Mouse (Mus musculus): Measurements from ENCODE around the gene Scap. TPM values are rescaled to one million over a fixed set of nuclear protein-coding genes. Genes with fewer than 3 reads are reported as not detected.
A peak's percentile ranks its signal among the peaks of the same experiment; 100 is the strongest.

The Scap gene
- 44.4 TPM for polyA plus RNA-seq (2012; fragmentation: generic; extraction: Trizol)

DNA sequence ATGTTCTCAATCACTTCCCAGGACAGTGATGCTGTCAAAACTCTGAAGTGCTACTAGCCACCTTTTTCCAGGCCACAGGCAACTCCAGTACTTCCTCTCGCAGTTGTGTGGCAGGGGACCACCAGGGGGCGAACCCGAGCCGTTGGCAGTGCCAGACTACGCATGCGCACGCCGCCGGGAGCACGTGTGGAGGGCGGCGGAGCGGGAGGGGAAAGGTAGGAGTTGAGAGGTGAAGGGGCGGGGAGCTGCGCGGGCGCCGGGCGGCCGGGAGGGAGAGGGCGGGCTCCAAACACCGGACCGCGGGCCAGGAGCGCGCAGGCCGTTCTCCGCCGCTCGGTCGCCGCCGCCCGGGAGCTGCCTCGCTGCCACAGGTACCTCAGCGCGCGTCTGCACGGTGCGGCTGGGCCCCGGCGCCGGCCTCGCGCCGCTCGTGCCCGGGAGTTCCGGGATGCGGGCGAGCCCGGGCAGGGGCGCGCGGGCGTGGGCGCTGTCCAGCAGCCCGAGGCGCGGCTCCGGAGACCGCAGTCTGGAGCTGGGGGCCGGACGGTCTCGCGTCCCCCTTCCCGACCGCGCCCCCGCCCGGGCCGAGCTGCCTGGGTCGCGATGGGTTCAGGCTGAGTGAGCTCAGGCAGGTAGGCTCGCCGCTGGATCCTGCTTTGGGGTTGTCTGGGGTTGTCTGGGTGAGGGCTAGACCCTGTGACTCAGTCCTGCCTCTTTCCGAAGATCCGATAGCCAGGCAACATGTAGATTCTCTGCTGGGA is at the start of gene Scap:
TSS of gene Scap (plus strand) at position 154 of the 761 bp plus-strand sequence.
- TF ChIP-seq SRF (IDR thresholded peaks at IDR 0.05; ENCODE audit: control insufficient read depth, insufficient read length, low read depth), result no peak
- no peak for TF ChIP-seq TCF12 (IDR thresholded peaks at IDR 0.05; ENCODE audit: insufficient read depth, poor library complexity, severe bottlenecking)
- peak; percentile 40 for TF ChIP-seq MAX (IDR thresholded peaks at IDR 0.05; ENCODE audit: low read depth)
- TF ChIP-seq REST (IDR thresholded peaks at IDR 0.05; ENCODE audit: insufficient read depth, insufficient read length), result peak; percentile 59
- no peak for TF ChIP-seq POLR2AphosphoS2 (IDR thresholded peaks at IDR 0.05; ENCODE audit: insufficient read length, low read depth)
- no peak for TF ChIP-seq CEBPB (IDR thresholded peaks at IDR 0.05; ENCODE audit: insufficient read depth, poor library complexity, severe bottlenecking)
- TF ChIP-seq MYOG (IDR thresholded peaks at IDR 0.05; ENCODE audit: control insufficient read depth in 1 of 3, insufficient read depth in 1 of 3, insufficient read length in 2 of 3, low read depth in 2 of 3), result peak in 2 of 3 experiments; percentile 6 to 17
- no peak for TF ChIP-seq TCF3 (IDR thresholded peaks at IDR 0.05; ENCODE audit: insufficient read length, low read depth)
- no peak for TF ChIP-seq MYOD1 (IDR thresholded peaks at IDR 0.05; ENCODE audit: control insufficient read depth in 1 of 3, insufficient read length in 2 of 3, low read depth in 2 of 3)
- TF ChIP-seq USF1 (IDR thresholded peaks at IDR 0.05; ENCODE audit: low read depth), result peak; percentile 72
- peak; percentile 68 for TF ChIP-seq POLR2A (IDR thresholded peaks at IDR 0.05; ENCODE audit: insufficient read length, low read depth)
- TF ChIP-seq E2F4 (IDR thresholded peaks at IDR 0.05; ENCODE audit: insufficient read depth), result no peak

DNA sequence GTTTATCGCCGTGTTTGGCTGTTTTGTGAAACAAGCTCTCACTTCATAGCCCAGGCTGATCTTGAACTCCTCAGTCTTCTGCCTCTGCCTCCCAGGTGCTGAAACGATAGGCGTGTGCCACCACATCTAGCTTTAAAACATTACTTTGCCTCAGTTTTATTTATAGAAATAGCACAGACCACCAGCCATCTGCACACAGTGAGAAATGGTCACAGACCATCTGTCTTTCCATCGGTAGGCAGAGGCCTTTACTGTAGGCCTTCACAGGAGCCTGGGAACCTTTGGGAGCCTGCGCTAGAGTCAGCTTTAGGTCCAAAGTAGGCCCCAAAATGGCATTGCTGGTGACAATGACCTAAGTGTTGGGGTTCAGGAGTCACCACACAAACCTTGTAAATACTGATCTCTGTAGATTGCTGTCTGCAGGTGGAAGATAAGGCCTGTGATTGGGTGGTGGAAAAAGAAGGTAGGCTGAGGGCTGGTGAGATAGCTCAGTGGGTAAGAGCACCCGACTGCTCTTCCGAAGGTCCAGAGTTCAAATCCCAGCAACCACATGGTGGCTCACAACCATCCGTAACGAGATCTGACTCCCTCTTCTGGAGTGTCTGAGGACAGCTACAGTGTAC is 48.9 kb upstream of the Scap start:
- Histone ChIP-seq H3K4me2 (ENCODE audit: low read depth) (no peak overlapping the region), H3K36me3 (ENCODE audit: control insufficient read depth, insufficient read depth) (no peaks in the 10 kb centered on the region), H3K27me3 (ENCODE audit: control insufficient read depth, insufficient read depth, insufficient read length) (peaks cover 9% of the 10 kb centered on the region), H3ac (ENCODE audit: control insufficient read depth, insufficient read length) (no peak overlapping the region), H3K4me3 (no peak overlapping the region), H3K79me2 (ENCODE audit: control insufficient read depth, insufficient read depth) (no peaks in the 10 kb centered on the region)
- TF ChIP-seq MAX (IDR thresholded peaks at IDR 0.05; ENCODE audit: low read depth) (no peak), USF1 (IDR thresholded peaks at IDR 0.05; ENCODE audit: low read depth) (no peak)

More for the DNA sequence above, at the start of gene Scap:
- Histone ChIP-seq H3K4me3 (peak within 1 kb of the TSS; percentile 39), H3K79me2 (ENCODE audit: control insufficient read depth, insufficient read depth) (peaks cover 28% of the 10 kb centered on the region), H3K4me2 (ENCODE audit: low read depth) (peak within 1 kb of the TSS; percentile 86), H3K27me3 (ENCODE audit: control insufficient read depth, insufficient read depth, insufficient read length) (no peaks in the 10 kb centered on the region), H3K36me3 (ENCODE audit: control insufficient read depth, insufficient read depth) (no peaks in the 10 kb centered on the region), H3ac (ENCODE audit: control insufficient read depth, insufficient read length) (peak within 1 kb of the TSS; percentile 71)

DNA sequence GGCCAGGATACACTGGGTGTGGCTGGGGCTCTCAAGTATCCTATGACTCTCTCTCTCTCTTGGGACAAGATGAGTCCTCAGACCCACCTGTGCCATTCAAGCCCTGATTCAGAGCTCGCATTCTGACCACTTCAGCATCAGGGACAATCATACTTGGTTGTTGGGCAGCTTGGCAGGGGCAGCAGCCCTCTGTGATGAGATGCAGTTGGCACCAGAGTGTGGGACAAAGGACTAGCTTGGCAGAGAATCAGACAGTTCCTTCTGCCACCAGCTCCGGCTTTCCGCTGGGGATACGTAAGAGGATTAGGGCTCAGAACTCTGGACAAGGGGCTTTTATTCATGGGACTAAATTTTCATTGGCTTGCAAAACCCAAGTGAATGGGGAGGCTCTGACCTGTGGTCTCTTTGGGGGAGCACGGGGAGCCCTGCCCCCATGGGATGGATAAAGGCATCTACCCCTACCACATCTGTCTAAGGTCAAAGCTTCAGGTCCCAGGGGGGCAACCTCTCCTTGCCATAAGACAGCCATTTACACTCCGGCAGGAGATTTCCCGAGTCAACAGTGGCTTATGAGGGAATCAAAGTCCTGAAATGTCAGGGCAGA is 45.7 kb upstream of the Scap start:
- no peak overlapping the region for H3ac ChIP-seq (ENCODE audit: control insufficient read depth, insufficient read length)
- TF ChIP-seq USF1 (IDR thresholded peaks at IDR 0.05; ENCODE audit: low read depth) (no peak), MYOD1 (IDR thresholded peaks at IDR 0.05; ENCODE audit: control insufficient read depth in 1 of 3, insufficient read length in 2 of 3, low read depth in 2 of 3) (no peak), TCF12 (IDR thresholded peaks at IDR 0.05; ENCODE audit: insufficient read depth, poor library complexity, severe bottlenecking) (no peak), MAX (IDR thresholded peaks at IDR 0.05; ENCODE audit: low read depth) (no peak), REST (IDR thresholded peaks at IDR 0.05; ENCODE audit: insufficient read depth, insufficient read length) (no peak), SRF (IDR thresholded peaks at IDR 0.05; ENCODE audit: control insufficient read depth, insufficient read length, low read depth) (no peak), CEBPB (IDR thresholded peaks at IDR 0.05; ENCODE audit: insufficient read depth, poor library complexity, severe bottlenecking) (no peak), MYOG (IDR thresholded peaks at IDR 0.05; ENCODE audit: control insufficient read depth in 1 of 3, insufficient read depth in 1 of 3, insufficient read length in 2 of 3, low read depth in 2 of 3) (no peak), E2F4 (IDR thresholded peaks at IDR 0.05; ENCODE audit: insufficient read depth) (no peak), POLR2AphosphoS2 (IDR thresholded peaks at IDR 0.05; ENCODE audit: insufficient read length, low read depth) (no peak), TCF3 (IDR thresholded peaks at IDR 0.05; ENCODE audit: insufficient read length, low read depth) (no peak)
- H3K79me2 ChIP-seq (ENCODE audit: control insufficient read depth, insufficient read depth), result no peaks in the 10 kb centered on the region
- no peaks in the 10 kb centered on the region for H3K36me3 ChIP-seq (ENCODE audit: control insufficient read depth, insufficient read depth)
- no peak overlapping the region for H3K4me2 ChIP-seq (ENCODE audit: low read depth)
- peaks cover 5% of the 10 kb centered on the region for H3K27me3 ChIP-seq (ENCODE audit: control insufficient read depth, insufficient read depth, insufficient read length)
- no peak overlapping the region for H3K4me3 ChIP-seq

DNA sequence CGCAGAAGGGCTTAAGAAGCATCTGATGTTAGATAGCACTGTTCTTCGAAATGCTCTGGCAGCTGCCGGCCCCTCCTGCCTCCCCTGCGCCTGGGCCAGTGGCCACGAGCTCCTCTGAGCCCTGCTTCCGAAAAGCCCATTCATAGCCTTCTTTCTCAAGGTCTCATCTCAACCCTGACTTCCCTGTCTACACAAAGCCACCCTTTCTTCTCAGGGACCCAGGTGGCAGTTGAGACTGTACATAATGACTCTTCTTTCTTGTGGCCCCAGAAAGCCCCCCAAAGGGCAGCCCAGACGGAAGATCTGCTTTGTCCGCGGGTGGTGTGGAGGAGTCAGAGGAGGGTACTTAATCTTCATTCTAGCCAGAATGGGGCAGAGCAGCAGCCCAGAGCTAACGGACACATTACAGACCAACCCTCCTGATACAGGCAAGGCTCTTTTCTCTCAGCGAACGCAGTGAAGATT is 39.8 kb upstream of the Scap start:
- H3K27me3 ChIP-seq (ENCODE audit: control insufficient read depth, insufficient read depth, insufficient read length), result no peaks in the 10 kb centered on the region

More for the DNA sequence above, 39.8 kb upstream of the Scap start:
- Histone ChIP-seq H3K4me3 (no peak overlapping the region), H3K79me2 (ENCODE audit: control insufficient read depth, insufficient read depth) (no peaks in the 10 kb centered on the region), H3K4me2 (ENCODE audit: low read depth) (no peak overlapping the region), H3ac (ENCODE audit: control insufficient read depth, insufficient read length) (no peak overlapping the region), H3K36me3 (ENCODE audit: control insufficient read depth, insufficient read depth) (no peaks in the 10 kb centered on the region)
- no peak for TF ChIP-seq MAX (IDR thresholded peaks at IDR 0.05; ENCODE audit: low read depth)
- no peak for TF ChIP-seq SRF (IDR thresholded peaks at IDR 0.05; ENCODE audit: control insufficient read depth, insufficient read length, low read depth)
- TF ChIP-seq POLR2AphosphoS2 (IDR thresholded peaks at IDR 0.05; ENCODE audit: insufficient read length, low read depth), result no peak
- no peak for TF ChIP-seq CEBPB (IDR thresholded peaks at IDR 0.05; ENCODE audit: insufficient read depth, poor library complexity, severe bottlenecking)
- TF ChIP-seq TCF12 (IDR thresholded peaks at IDR 0.05; ENCODE audit: insufficient read depth, poor library complexity, severe bottlenecking), result no peak
- no peak for TF ChIP-seq TCF3 (IDR thresholded peaks at IDR 0.05; ENCODE audit: insufficient read length, low read depth)
- no peak for TF ChIP-seq USF1 (IDR thresholded peaks at IDR 0.05; ENCODE audit: low read depth)
